Mouse (Mus musculus) liver, embryonic 12.5 days (tissue): Measurements from ENCODE around the gene Ddi2. TPM values are rescaled to one million over a fixed set of nuclear protein-coding genes. Genes with fewer than 3 reads are reported as not detected.

ENCODE experiments used
- ATAC-seq: fragments of 200-750 bp; cut with Nextera tagmentation; 2 replicates; pipeline ENCODE4 v1.8.0; 2017; ENCODE audit warnings: moderate number of reproducible peaks, mild to moderate bottlenecking, moderate library complexity
- H3K27ac ChIP-seq: fragments of 300-500 bp; sonication (generic); 2 replicates; pipeline ENCODE4 v1.5.1; 2016; ENCODE audit warnings: mild to moderate bottlenecking
- H3K27me3 ChIP-seq: fragments of 300-500 bp; sonication (generic); replicated peaks from 2 replicates; pipeline ENCODE4 v1.6.1; 2016; ENCODE audit warnings: mild to moderate bottlenecking, moderate library complexity
- H3K36me3 ChIP-seq: fragments of 300-500 bp; sonication (generic); 2 replicates; pipeline ENCODE4 v1.6.1; 2016; ENCODE audit warnings: mild to moderate bottlenecking, moderate library complexity
- H3K4me1 ChIP-seq: fragments of 300-500 bp; sonication (generic); 2 replicates; pipeline ENCODE4 v1.6.1; 2016
- H3K4me2 ChIP-seq: fragments of 300-500 bp; sonication (generic); 2 replicates; pipeline ENCODE4 v1.6.1; 2016; ENCODE audit warnings: mild to moderate bottlenecking, moderate library complexity
- H3K4me3 ChIP-seq: fragments of 300-500 bp; sonication (generic); 2 replicates; pipeline ENCODE4 v1.5.1; 2016; ENCODE audit warnings: mild to moderate bottlenecking, moderate library complexity
- H3K9ac ChIP-seq: fragments of 300-500 bp; sonication (generic); 2 replicates; pipeline ENCODE4 v1.6.1; 2016; ENCODE audit warnings: mild to moderate bottlenecking, moderate library complexity
- H3K9me3 ChIP-seq: fragments of 300-500 bp; sonication (generic); replicated peaks from 2 replicates; pipeline ENCODE4 v1.6.1; 2016; ENCODE audit warnings: mild to moderate bottlenecking, moderate library complexity
- WGBS: fragments of 180-500 bp; shearing (Covaris S2); methylation state at CpG from one replicate; pipeline ENCODE4 v1.1.7; 2016; ENCODE audit not compliant: insufficient replicate concordance; 5-methylcytosine and 5-hydroxymethylcytosine counted together
- polyA plus RNA-seq: library from polyadenylated mRNA; unstranded; fragments of >200 nt; fragmentation: Nextera tagmentation; extraction: Ambion mirVana; gene quantifications from 2 replicates; pipeline ENCODE4 v1.2.1, GENCODE M21; 2016

The Ddi2 gene
- polyA plus RNA-seq, 1 experiment from 2014 or later, result 28.6 TPM

- no peak overlapping the region for H3K4me3 ChIP-seq
- no peaks in the 10 kb centered on the region for H3K27me3 ChIP-seq
- H3K27ac ChIP-seq, result no peak overlapping the region
- 84% methylated on average over 20 of the region's 20 CpGs for WGBS
- H3K9ac ChIP-seq, result no peak overlapping the region
- H3K4me1 ChIP-seq, result no peaks in the 10 kb centered on the region
- no peaks in the 10 kb centered on the region for H3K9me3 ChIP-seq
- H3K4me2 ChIP-seq, result no peak overlapping the region
- H3K36me3 ChIP-seq, result peaks cover 71% of the 10 kb centered on the region
- no peak for ATAC-seq
These were observed 92.0 kb downstream of the Ddi2 start for GRCm38 (mm10) chr4:141631250-141631649.

GRCm38 (mm10) chr4:141630021-141630420, 93.2 kb downstream of the Ddi2 start:
- Histone ChIP-seq H3K4me3 (no peak overlapping the region), H3K36me3 (peaks cover 75% of the 10 kb centered on the region), H3K4me2 (no peak overlapping the region), H3K4me1 (peaks cover 10% of the 10 kb centered on the region; the same call in 1 of the 2 replicates), H3K27ac (no peak overlapping the region), H3K9ac (no peak overlapping the region), H3K9me3 (no peaks in the 10 kb centered on the region), H3K27me3 (no peaks in the 10 kb centered on the region)
- no peak for ATAC-seq
- 85% methylated on average over 11 of the region's 11 CpGs for WGBS

GRCm38 (mm10) chr4:141628661-141629060, 94.6 kb downstream of the Ddi2 start:
- ATAC-seq, result no peak
- peaks cover 70% of the 10 kb centered on the region for H3K36me3 ChIP-seq

More at GRCm38 (mm10) chr4:141628661-141629060, 94.6 kb downstream of the Ddi2 start:
- Histone ChIP-seq H3K9me3 (no peaks in the 10 kb centered on the region), H3K9ac (no peak overlapping the region), H3K27ac (no peak overlapping the region), H3K4me3 (no peak overlapping the region), H3K4me2 (no peak overlapping the region), H3K27me3 (no peaks in the 10 kb centered on the region), H3K4me1 (peaks cover 19% of the 10 kb centered on the region)
- 73% methylated on average over 14 of the region's 14 CpGs for WGBS

Other genes starting within 250 kb of the Ddi2 start
- 9.1 and 9.2 TPM in 2 replicates for gene Spen, start 184.8 kb downstream of the Ddi2 start, polyA plus RNA-seq
- 4.0 and 5.3 TPM in 2 replicates for gene Fblim1, start 117.3 kb downstream of the Ddi2 start, polyA plus RNA-seq
- 3.2 and 3.6 TPM in 2 replicates for gene Tmem82, start 104.8 kb downstream of the Ddi2 start, polyA plus RNA-seq
- gene Slc25a34, start 99.6 kb downstream of the Ddi2 start, polyA plus RNA-seq, result not detected in 2 replicates
- gene Plekhm2, start 58.5 kb downstream of the Ddi2 start, polyA plus RNA-seq, result 1.9 and 2.4 TPM in 2 replicates
- 0.74 TPM in 1 of 2 replicates, not detected in the other for gene Rsc1a1, start 37.8 kb downstream of the Ddi2 start, polyA plus RNA-seq
- 16.0 and 16.3 TPM in 2 replicates for gene Agmat, start 23.3 kb upstream of the Ddi2 start, polyA plus RNA-seq
- 3.1 and 3.2 TPM in 2 replicates for gene Dnajc16, start 67.5 kb upstream of the Ddi2 start, polyA plus RNA-seq
- gene Casp9, start 70.2 kb upstream of the Ddi2 start, polyA plus RNA-seq, result 13.5 and 14.5 TPM in 2 replicates
- gene Cela2a, start 102.7 kb upstream of the Ddi2 start, polyA plus RNA-seq, result not detected in 2 replicates
- gene Ctrc, start 122.9 kb upstream of the Ddi2 start, polyA plus RNA-seq, result not detected in 2 replicates
- gene Efhd2, start 151.5 kb upstream of the Ddi2 start, polyA plus RNA-seq, result 75.0 and 75.6 TPM in 2 replicates